Mouse (Mus musculus) megakaryocyte, embryonic 14.5 days (primary cell): ENCODE results near the gene Mfap5. TPM values are rescaled to one million over a fixed set of nuclear protein-coding genes. Genes with fewer than 3 reads are reported as not detected.
"Not testable (repeated sequence)": the region's sequence is repeated elsewhere in the genome, so short reads cannot be mapped to it uniquely, and the experiment has no call there.

Experiments used
- H3K27me3 ChIP-seq: replicated peaks from 2 replicates; pipeline ENCODE3; 2012; ENCODE audit warnings: inconsistent platforms
- H3K36me3 ChIP-seq: replicated peaks from 2 replicates; pipeline ENCODE3; 2012; ENCODE audit warnings: low read length, inconsistent platforms, mixed read lengths
- H3K4me1 ChIP-seq: 2 replicates; pipeline ENCODE4 v1.6.1; 2012; ENCODE audit warnings: inconsistent platforms
- H3K4me3 ChIP-seq: replicated peaks from 2 replicates; pipeline ENCODE3; 2012; ENCODE audit warnings: moderate library complexity, mild to moderate bottlenecking, inconsistent platforms
- H3K9me3 ChIP-seq: 2 replicates; pipeline ENCODE4 v1.6.1; 2012; ENCODE audit warnings: inconsistent platforms
- FLI1 ChIP-seq: IDR thresholded peaks from 2 replicates; pipeline ENCODE4 v1.6.1; 2012; ENCODE audit warnings: low read length, inconsistent platforms, mixed read lengths
- GATA1 ChIP-seq: IDR thresholded peaks from 3 replicates; pipeline ENCODE4 v1.6.1; 2012; ENCODE audit warnings: mixed read lengths, low read length, inconsistent platforms, borderline replicate concordance
- polyA plus RNA-seq: library from polyadenylated mRNA; stranded (reverse); fragments of >175 nt; gene quantifications from 2 replicates; pipeline ENCODE4 v1.2.3, GENCODE M21; 2012; ENCODE audit warnings: low replicate concordance; ENCODE audit not compliant: insufficient read depth

Gene Mfap5
- not detected in 2 replicates for polyA plus RNA-seq

DNA sequence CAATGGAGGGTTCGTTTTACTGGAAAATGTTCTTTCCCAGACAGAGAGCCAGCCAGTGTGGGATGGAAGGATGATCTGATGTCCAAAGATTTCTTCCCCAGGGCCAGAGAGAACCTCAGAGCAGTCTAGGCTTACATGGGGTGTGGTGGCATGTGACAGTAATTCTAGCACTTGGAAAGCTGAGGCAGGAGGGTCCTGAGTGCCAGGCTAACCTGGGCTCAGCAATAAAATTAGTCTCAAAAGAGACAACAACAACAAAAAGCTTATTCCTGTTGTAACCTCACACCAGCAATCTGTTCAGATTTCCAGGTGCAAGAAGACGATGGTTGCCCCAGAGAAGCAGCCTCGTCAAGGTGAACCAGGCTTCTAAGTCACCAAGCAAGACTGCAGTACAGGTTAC is at the start of gene Mfap5:
Mfap5 (plus strand) TSS at position 301 of the 400 bp plus-strand sequence.
- TF ChIP-seq FLI1 (no peak), GATA1 (no peak)
- H3K9me3 ChIP-seq, result no peaks in the 10 kb centered on the region
- no peaks in the 10 kb centered on the region for H3K4me1 ChIP-seq

DNA sequence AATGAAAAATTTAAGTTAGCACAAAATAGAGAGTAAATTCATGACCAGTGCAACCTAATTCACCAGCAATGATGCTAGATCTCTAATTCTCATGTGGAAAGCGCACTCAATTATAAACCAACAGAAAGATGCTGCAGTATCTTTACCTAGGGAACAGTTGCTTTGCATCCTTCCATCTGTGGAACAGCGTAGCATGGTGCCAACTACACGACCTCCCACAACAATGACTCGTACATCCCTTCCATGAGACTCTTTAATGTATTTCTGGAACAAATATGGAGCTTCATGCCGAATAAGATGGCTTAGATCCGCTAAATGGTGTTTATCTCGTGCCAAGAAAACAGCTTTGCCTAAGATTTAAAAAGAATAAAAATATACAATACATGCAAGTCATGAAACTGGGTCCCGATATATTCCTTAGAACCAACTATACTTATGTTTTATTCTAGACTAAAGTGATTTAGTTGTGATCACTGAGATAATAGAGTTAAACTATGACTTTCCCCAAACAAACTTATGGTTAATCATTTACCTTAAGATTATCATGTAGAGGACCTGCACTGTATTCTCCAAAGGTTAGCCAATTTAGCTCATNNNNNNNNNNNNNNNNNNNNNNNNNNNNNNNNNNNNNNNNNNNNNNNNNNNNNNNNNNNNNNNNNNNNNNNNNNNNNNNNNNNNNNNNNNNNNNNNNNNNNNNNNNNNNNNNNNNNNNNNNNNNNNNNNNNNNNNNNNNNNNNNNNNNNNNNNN is 46.5 kb upstream of the Mfap5 start:
- Histone ChIP-seq H3K4me3 (no peak overlapping the region), H3K4me1 (no peaks in the 10 kb centered on the region), H3K27me3 (no peaks in the 10 kb centered on the region), H3K36me3 (no peaks in the 10 kb centered on the region), H3K9me3 (no peaks in the 10 kb centered on the region)
- TF ChIP-seq FLI1 (no peak), GATA1 (no peak)

More for the DNA sequence above, at the start of gene Mfap5:
- Histone ChIP-seq H3K27me3 (peaks cover 23% of the 10 kb centered on the region), H3K36me3 (no peaks in the 10 kb centered on the region), H3K4me3 (no peak within 1 kb of the TSS)

DNA sequence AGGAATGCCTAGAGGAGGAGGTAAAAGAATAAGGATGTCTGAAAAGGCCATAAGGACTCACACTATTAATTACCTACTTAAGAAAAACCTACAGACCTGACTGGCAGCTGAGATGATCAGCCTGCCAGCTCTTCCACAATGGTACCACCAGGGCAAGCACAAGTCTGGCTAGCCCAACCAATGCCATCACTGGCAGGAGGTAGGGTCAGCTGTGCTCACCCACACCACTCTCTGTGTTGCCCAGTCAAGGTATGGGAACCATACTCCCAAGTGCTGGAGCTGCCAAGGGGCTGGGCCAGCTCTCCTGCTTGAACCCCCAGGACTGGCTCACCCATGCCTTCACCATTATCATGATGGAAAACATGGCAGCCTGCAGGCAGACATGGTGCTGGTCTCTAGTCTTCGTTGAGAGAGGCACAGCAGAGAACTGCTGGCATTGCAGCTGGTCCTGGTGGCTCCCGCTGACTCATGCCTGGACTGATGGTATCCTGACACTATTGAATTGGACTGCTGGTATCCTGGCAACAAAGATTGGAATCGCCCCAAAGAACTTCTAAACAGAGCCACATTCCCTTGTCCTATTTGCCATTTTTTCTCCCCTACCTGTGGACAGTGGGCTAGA is 39.4 kb upstream of the Mfap5 start:
- H3K4me3 ChIP-seq, result no peak overlapping the region
- no peak for TF ChIP-seq GATA1
- TF ChIP-seq FLI1, result no peak
- H3K27me3 ChIP-seq, result peaks cover 4% of the 10 kb centered on the region
- H3K9me3 ChIP-seq, result 0 out of 2 replicates have a peak, but pooled peaks cover 3% of the 10 kb centered on the region
- H3K36me3 ChIP-seq, result no peaks in the 10 kb centered on the region
- H3K4me1 ChIP-seq, result peaks cover 4% of the 10 kb centered on the region; the same call in 1 of the 2 replicates

DNA sequence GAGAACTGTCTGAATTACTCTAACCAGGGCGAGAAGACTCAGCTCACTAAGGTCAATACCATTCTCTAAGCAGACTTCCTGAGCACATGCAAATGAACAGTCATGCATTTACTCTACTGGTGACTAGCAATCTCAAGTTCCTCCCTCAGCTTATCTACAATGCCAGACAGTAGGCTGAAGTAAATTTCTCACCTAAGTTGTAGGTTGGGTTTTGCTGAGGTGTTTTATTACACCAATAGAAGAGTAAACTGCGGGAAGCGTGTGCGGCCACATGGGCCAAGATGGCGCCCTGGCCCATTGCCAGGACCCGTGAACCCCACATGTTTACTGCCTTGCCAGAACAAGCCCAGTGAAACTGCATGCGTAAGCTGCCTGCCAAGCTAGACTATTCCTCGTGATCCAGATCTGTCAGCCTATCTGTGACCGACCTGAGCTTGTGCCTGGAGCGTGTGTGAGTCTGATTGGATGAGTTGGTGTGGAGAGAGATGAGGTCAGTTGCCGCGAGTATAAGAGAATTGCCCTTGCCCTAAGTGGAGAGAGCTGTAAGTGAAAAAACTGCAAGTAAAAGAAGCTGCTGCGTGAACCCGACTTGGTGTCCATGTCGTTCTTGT is 36.5 kb upstream of the Mfap5 start:
- no peaks in the 10 kb centered on the region for H3K36me3 ChIP-seq
- peaks cover 4% of the 10 kb centered on the region; the same call in 1 of the 2 replicates for H3K4me1 ChIP-seq
- no peak overlapping the region for H3K4me3 ChIP-seq
- TF ChIP-seq GATA1 (no peak), FLI1 (no peak)
- H3K9me3 ChIP-seq, result 0 out of 2 replicates have a peak, but pooled peaks cover 3% of the 10 kb centered on the region
- peaks cover 4% of the 10 kb centered on the region for H3K27me3 ChIP-seq

DNA sequence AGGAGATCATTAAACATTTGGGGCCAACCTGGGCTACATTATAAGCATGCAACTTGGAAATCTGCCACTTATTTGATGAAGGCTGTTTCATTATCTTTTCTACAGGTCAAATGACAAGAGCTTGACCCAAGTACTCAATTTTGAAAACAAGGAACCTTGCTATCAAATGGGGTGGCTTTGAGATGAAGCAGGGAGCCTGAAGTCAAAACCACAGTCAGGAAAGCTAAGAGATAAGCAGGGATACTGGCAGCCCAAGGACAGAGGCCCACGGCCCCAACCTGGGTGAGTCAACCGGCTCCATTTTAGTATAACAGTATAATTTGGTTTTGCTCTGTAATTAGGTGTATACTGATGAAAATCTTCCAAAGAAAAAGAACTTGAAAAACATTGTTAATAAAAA is 35.4 kb upstream of the Mfap5 start:
- no peak for TF ChIP-seq GATA1
- TF ChIP-seq FLI1, result no peak

DNA sequence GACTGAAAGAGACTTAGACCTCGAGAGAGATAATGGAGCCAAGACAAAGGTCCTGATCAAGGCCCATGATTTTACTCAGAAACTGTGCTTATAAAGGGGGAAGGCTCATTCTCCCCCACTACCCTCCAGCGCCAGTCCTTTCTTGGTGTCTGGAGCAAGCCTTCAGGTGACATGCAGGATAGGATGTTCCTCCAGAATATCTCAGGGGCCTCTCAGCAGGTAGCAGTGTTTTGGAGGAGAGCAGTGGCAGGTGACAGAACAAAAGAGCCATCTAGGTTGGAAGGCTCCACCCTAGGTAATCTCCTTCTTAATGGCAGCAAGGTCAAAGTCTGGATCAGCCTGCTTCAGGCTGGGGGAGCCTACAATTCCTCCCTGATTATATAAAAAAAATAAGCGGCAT is 34.2 kb upstream of the Mfap5 start:
- not testable (repeated sequence) for H3K9me3 ChIP-seq, H3K36me3 ChIP-seq, H3K27me3 ChIP-seq, H3K4me3 ChIP-seq, H3K4me1 ChIP-seq

More for the DNA sequence above, 35.4 kb upstream of the Mfap5 start:
- Histone ChIP-seq H3K27me3 (peaks cover 4% of the 10 kb centered on the region), H3K4me3 (no peak overlapping the region), H3K36me3 (no peaks in the 10 kb centered on the region), H3K4me1 (peaks cover 4% of the 10 kb centered on the region; the same call in 1 of the 2 replicates), H3K9me3 (0 out of 2 replicates have a peak, but pooled peaks cover 3% of the 10 kb centered on the region)

DNA sequence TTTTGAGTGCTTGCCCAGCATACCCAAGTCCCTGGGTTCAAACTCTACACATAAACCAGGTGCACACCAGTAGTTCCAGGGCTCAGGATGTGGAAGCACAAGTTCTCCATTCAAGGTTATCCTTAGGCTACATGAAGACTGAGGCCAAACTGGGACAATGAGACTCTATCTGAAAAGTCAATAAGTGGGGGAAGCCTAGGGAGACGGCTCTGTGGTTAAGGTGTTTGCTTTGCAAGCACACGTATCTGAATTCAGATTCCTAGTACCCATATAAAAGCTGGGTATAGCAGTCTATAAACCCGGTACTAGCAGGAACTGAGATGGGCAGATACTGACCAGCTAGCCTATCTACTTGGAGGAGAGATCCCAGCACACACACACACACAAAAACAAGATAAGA is 27.6 kb upstream of the Mfap5 start:
- H3K4me3 ChIP-seq, result no peak overlapping the region
- H3K9me3 ChIP-seq, result no peaks in the 10 kb centered on the region
- H3K36me3 ChIP-seq, result no peaks in the 10 kb centered on the region
- H3K27me3 ChIP-seq, result peaks cover 20% of the 10 kb centered on the region
- TF ChIP-seq GATA1 (no peak), FLI1 (no peak)
- no peaks in the 10 kb centered on the region for H3K4me1 ChIP-seq

DNA sequence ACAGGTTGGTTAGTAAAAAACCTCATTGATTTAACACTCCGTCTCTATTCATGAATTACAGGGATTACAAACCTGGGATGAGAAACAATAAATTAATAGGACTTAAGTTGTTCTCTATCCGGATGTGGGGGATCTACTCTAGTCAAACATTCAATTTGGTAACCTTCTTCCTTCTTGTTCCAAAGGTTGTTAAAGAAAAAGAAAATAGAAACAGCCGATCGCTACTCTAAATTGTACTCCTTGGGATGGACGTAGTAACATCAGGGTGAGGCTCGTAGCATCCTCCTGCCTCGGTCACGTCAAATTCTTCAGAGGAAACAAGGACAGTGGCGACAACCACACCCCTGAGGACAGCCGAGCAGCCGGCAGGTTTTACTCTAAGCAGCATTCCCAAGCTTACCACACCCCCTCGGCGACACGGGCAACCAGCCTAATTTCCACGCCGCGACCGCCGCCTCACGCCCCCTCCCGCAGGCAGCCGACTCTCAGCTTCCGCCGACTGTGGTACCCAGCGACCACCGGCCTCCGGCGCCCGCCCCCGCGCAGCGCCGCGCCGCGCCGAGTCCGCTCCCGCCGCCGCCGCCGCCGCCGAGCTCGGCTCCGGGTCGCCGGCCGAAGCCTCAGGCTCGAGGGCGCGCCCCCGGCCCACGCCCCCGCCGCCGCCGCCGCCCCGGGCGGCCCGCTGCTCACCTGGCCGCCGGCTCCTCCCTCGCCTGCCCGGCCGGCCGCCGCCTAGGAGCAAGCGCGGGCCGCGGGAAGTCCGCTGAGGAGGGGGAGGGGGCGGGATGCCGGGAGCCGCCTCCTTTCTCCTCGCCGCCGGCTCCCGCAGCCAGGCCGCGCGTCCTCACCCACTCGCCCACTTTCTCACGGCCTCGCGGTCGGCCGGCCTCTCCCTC is 20.0 kb upstream of the Mfap5 start:
- Histone ChIP-seq H3K36me3 (no peaks in the 10 kb centered on the region), H3K4me1 (peaks cover 15% of the 10 kb centered on the region), H3K27me3 (peaks cover 82% of the 10 kb centered on the region), H3K4me3 (peak overlapping the region; percentile 91), H3K9me3 (peaks cover 5% of the 10 kb centered on the region; the same call in 1 of the 2 replicates)
- TF ChIP-seq GATA1, result no peak
- TF ChIP-seq FLI1, result no peak

DNA sequence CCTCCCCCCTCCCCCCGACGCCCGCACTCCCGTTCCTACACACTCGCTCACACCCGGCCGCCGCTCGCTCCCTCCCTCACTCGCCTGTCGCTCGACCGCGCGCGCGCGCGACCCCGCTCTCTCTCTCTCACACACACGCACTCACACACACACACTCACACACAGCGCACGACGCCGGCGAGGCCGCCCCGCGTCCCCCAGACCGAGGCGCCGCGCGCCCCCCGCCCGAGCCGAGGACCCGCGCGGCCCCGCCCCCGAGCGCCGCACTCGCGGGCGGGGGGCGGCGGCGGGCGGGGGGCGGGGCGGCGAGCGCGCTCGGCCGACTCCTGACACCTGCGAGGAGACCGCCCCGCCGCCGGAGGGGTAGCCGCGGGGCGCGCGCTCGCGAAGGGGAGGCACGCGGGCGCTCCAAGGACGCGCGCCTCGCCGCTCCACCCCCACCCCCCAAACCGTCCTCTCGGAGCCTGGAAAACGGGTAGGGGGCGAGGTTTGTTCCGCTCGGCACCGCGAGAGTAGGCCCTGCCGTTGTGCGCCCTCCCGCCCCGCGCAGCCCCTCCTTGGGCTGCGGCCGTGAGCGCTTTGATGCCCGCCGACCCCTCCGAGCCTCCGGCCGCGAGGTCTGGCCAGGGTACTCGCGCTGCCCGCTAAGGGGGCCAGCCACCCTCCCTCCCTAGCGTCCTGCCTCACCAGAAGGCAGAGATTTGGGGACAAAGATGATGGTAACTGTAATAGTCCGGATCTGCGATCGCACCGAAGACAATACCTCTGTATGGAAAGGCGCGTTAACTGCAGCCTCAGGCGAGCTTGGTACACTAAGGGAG is 19.1 kb upstream of the Mfap5 start:
- TF ChIP-seq GATA1, result no peak
- TF ChIP-seq FLI1, result no peak
- H3K4me3 ChIP-seq, result peak overlapping the region; percentile 91
- H3K9me3 ChIP-seq, result peaks cover 5% of the 10 kb centered on the region; the same call in 1 of the 2 replicates
- no peaks in the 10 kb centered on the region for H3K36me3 ChIP-seq
- peaks cover 20% of the 10 kb centered on the region for H3K4me1 ChIP-seq
- peaks cover 88% of the 10 kb centered on the region for H3K27me3 ChIP-seq
